Mouse (Mus musculus): ENCODE data around the gene Clcnka. TPM values are rescaled to one million over a fixed set of nuclear protein-coding genes. Genes with fewer than 3 reads are reported as not detected.
A peak's percentile ranks its signal among the peaks of the same experiment; 100 is the strongest.

The Clcnka gene
- polyA plus RNA-seq, 1 experiment from 2014 or later: 0.65 TPM

DNA sequence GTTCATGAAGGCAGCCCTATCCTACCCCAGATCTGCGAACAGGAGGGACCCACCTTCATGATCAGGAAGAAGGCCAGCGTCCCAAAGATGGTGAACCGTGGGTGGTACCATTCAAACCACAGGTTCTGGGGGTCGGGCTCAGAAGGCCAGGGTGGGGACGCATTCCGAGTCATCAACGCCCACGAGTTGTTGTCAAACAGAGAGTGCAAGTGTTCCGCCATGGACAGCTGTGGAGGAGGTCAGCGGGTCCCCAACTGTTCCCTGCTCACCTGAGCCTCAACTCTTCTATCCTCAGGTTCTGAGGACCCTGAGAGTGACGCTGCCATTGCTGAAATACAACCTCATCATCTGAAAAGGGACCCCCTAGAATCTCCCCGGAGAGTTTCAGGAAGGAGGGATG is 7.2 kb downstream of the Clcnka start:
- WGBS: 82% methylated on average over 12 of the region's 12 CpGs
- no peaks in the 10 kb centered on the region for H3K36me3 ChIP-seq
- no peak overlapping the region for H3K27ac ChIP-seq (replicated peaks)

DNA sequence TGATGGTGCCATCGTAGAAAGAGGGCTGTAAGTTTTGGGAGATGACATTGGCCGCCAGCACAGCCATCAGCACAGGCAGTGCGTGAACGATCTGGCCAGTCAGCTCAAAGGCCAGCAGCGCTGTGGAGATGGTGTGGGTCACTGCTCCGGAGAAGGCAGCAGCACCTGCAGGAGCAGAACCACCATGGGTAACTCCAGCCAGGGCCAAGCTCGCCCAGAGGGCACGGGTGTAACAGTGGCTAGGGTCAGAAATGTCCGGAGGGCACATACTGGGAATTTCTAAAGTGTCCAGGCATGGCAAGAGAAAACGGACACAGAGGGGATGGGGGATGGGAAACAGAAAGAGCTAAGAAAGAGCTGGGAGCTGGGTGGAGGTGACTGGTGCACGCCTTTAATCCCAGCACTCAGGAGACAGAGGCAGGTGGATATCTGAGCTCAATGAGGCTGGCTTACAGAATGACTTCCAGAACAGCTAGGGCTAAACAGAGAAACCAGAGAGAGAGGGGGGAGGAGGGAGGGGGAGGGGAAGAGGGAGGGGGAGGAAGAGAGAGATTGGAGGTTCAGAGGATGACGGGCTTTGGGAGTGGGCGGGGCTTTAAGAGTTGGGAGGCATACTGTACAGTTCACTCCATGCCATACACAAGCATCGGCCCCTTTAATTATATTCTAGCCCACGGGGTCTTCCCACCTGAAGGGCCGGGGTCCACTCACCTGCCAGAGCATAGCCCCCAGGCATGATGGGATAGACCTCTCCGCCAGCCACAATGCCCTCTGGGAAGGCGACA is 9.0 kb downstream of the Clcnka start:
- Histone ChIP-seq H3K27me3 (peaks cover 4% of the 10 kb centered on the region; the same call in 1 of the 2 replicates), H3K4me1 (replicated peaks) (no peaks in the 10 kb centered on the region), H3K36me3 (no peaks in the 10 kb centered on the region), H3K27ac (replicated peaks) (no peak overlapping the region), H3K9me3 (no peaks in the 10 kb centered on the region), H3K9ac (no peak overlapping the region), H3K4me3 (no peak overlapping the region), H3K4me2 (no peak overlapping the region)
- no peak for ATAC-seq (ENCODE audit: low FRiP score, low read depth)
- 75% methylated on average over 18 of the region's 18 CpGs for WGBS

More for the DNA sequence above, 7.2 kb downstream of the Clcnka start:
- H3K4me2 ChIP-seq: no peak overlapping the region
- no peaks in the 10 kb centered on the region for H3K9me3 ChIP-seq
- H3K9ac ChIP-seq: no peak overlapping the region
- H3K4me1 ChIP-seq (replicated peaks): no peaks in the 10 kb centered on the region
- no peak overlapping the region for H3K4me3 ChIP-seq
- no peak for ATAC-seq (ENCODE audit: low FRiP score, low read depth)
- 0 out of 2 replicates have a peak, but pooled peaks cover 7% of the 10 kb centered on the region for H3K27me3 ChIP-seq

DNA sequence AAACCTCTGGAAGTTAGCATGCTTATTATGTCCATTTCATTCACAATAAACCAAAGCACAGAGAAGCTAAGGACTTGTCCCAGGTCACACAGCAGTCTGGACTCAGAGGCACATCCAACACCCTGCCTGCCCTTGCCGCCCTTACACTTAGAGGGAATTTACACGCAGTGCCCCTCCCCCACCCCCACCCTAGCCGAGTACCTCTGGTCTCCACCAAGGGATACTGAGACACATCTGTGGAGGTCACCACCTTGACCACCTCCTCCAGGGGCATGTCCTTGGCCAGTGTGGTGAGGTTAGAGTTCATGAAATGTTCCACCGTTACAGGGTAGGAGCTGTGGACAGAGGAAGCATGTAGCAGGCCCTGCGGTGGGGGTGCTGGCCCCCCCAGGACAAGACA is 10.6 kb downstream of the Clcnka start:
- no peak overlapping the region for H3K9ac ChIP-seq
- WGBS: 73% methylated on average over 5 of the region's 5 CpGs
- no peak overlapping the region for H3K4me3 ChIP-seq
- ATAC-seq (ENCODE audit: low FRiP score, low read depth): no peak
- no peaks in the 10 kb centered on the region for H3K9me3 ChIP-seq
- no peak overlapping the region for H3K27ac ChIP-seq (replicated peaks)
- no peak overlapping the region for H3K4me2 ChIP-seq
- peaks cover 20% of the 10 kb centered on the region for H3K27me3 ChIP-seq
- H3K36me3 ChIP-seq: no peaks in the 10 kb centered on the region
- no peaks in the 10 kb centered on the region for H3K4me1 ChIP-seq (replicated peaks)

DNA sequence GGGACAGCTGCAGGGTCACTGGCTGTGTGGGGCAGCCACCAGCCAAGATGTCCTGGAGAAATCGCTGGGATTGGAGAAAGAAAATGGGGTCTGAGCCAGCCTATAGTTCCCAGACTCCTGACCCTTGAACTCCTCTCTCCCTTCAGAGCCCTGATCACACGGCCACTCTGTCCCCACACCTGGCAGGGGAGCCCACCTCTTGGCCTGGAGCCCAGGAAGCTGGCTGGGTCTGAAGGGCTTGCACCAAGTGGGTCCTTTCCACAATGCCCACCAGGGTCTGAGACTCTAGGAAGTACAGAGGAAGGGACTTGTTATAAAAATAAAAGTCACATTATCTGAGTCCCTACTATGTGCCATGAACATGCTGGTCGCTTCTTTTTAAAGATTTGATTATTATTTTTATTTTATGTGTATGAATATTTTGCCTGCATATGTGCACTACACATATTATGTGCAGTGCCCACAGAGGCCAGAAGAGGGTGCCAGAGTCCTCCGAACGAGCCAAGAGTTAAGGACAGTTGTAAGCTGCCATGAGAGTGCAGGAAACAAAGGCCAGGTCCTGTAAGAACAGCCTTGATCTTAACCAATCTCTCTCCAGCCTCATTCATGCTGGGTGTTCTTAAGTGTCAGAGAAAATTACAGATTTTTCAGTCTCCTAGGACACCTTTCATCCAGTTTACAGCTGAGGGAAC is 11.3 kb downstream of the Clcnka start:
- Histone ChIP-seq H3K27me3 (peaks cover 26% of the 10 kb centered on the region), H3K4me2 (no peak overlapping the region), H3K4me3 (no peak overlapping the region), H3K36me3 (no peaks in the 10 kb centered on the region), H3K27ac (replicated peaks) (no peak overlapping the region), H3K4me1 (replicated peaks) (peaks cover 4% of the 10 kb centered on the region; the same call in 1 of the 2 replicates), H3K9ac (no peak overlapping the region), H3K9me3 (no peaks in the 10 kb centered on the region)
- WGBS: 18% methylated on average over 5 of the region's 5 CpGs
- no peak for ATAC-seq (ENCODE audit: low FRiP score, low read depth)

DNA sequence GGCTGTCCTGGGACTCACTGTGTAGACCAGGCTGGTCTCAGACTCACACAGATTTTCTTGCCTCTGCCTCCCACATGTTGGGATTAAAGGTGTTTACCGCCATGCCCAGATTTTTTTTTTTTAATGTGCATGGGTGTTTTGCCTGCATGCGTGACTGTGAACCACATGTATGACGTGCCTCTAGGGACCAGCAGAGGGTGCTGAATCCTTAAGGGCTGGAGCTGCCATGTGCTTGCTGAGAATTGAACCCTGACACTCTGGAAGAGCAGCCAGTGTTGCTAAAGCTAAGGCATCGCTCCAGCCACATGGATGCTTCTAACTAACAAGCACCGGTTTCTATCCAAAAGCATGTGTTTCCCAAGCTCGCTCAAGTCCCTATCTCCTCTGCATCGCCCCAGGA is 12.4 kb downstream of the Clcnka start:
- Histone ChIP-seq H3K4me3 (no peak overlapping the region), H3K36me3 (no peaks in the 10 kb centered on the region), H3K4me2 (no peak overlapping the region), H3K27ac (replicated peaks) (no peak overlapping the region), H3K4me1 (replicated peaks) (peaks cover 6% of the 10 kb centered on the region; the same call in 1 of the 2 replicates), H3K9me3 (no peaks in the 10 kb centered on the region), H3K27me3 (peaks cover 36% of the 10 kb centered on the region), H3K9ac (no peak overlapping the region)
- ATAC-seq (ENCODE audit: low FRiP score, low read depth): no peak
- 75% methylated on average over 7 of the region's 7 CpGs for WGBS

DNA sequence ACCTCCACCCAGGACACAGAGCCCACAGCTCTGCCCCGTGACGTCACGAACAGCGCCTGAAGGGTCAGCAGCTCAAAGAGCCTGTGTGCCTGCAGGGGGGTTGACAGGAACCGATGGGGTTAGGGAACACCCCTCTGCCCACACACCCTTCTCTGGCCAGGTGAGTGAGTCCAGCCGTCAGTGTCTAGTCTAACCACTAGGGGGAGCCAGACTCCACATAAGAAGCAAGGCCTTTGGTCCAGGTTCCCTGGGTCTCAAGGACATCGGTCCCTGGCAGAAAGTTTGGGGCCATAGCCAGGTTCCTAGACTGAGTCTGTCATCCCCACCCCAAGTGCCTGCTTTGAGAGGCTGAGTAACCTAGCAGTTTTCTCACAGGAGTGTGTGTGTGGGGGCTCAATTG is 13.2 kb downstream of the Clcnka start:
- H3K36me3 ChIP-seq: no peaks in the 10 kb centered on the region
- H3K9ac ChIP-seq: no peak overlapping the region
- 0% methylated on average over 7 of the region's 7 CpGs for WGBS
- H3K4me2 ChIP-seq: no peak overlapping the region
- H3K27ac ChIP-seq (replicated peaks): no peak overlapping the region
- peaks cover 45% of the 10 kb centered on the region for H3K27me3 ChIP-seq
- H3K4me1 ChIP-seq (replicated peaks): peaks cover 6% of the 10 kb centered on the region; the same call in 1 of the 2 replicates
- H3K9me3 ChIP-seq: no peaks in the 10 kb centered on the region
- ATAC-seq (ENCODE audit: low FRiP score, low read depth): no peak
- H3K4me3 ChIP-seq: no peak overlapping the region

DNA sequence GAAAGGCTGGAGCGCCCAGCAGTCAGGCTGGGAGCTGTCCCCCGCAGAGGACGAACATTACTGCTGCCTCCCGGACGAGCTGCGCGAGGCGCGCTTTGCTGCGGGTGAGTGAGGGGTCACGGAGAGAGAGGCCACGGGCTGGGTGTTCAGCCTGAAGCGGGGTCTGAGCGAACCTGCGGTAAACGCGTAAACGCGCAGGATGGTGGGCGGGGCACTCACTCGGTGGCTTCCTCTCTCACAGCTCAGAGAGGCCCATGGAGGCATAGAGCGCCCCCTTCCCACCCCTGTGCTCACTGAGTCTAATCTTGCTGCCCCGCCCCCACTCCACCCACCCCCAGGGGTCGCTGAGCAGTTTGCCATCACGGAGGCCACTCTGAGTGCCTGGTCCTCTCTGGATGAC is 16.1 kb downstream of the Clcnka start:
- ATAC-seq (ENCODE audit: low FRiP score, low read depth): no peak
- Histone ChIP-seq H3K9me3 (no peaks in the 10 kb centered on the region), H3K4me3 (peak overlapping the region; percentile 17), H3K9ac (no peak overlapping the region), H3K36me3 (no peaks in the 10 kb centered on the region), H3K4me2 (peak overlapping the region; percentile 46), H3K27me3 (peaks cover 46% of the 10 kb centered on the region), H3K27ac (replicated peaks) (no peak overlapping the region), H3K4me1 (replicated peaks) (peaks cover 6% of the 10 kb centered on the region; the same call in 1 of the 2 replicates)
- 3% methylated on average over 21 of the region's 25 CpGs for WGBS

DNA sequence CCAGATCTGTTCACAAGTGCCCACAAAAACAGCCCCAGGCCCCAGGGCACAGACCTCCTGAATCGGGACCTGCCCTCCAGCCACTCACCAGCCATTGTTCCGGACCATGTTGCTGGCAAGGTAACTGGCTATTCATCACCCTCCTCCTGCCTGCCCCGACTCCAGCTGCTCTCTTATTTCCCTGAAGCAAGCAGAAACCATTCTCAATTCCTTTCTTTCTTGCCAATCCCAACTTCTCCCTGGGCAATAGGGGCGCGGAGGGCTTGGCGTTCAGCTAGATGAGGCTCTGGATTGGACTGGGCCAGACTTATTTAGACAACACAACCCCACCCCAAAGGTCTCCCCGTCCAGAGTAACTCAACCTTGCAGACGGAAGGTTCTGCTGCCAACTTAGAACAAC is 18.9 kb downstream of the Clcnka start:
- Histone ChIP-seq H3K27me3 (peaks cover 43% of the 10 kb centered on the region), H3K4me1 (replicated peaks) (peaks cover 6% of the 10 kb centered on the region; the same call in 1 of the 2 replicates), H3K36me3 (no peaks in the 10 kb centered on the region), H3K4me3 (no peak overlapping the region), H3K27ac (replicated peaks) (no peak overlapping the region), H3K9me3 (no peaks in the 10 kb centered on the region), H3K4me2 (no peak overlapping the region), H3K9ac (no peak overlapping the region)
- no peak for ATAC-seq (ENCODE audit: low FRiP score, low read depth)
- WGBS: 41% methylated on average over 8 of the region's 8 CpGs

DNA sequence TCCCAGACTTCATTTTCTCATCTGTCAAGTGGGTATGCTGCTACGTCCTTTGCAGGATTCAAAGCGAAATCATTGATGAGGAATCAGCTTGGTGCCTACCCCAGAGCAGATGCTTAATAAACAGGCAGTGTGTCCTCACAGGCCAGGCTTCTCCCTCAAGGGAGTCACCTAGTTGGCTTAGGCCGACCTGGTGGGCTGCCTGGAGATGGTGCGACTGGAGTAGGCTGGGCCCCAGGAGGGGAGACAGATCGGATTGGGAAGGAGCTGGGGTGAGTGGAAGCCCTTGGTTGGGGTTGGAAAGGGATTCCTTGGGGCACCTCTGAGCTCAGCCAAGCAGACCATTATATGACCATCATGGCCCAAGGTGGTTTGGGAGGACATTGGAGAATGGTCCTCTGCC is 26.1 kb downstream of the Clcnka start:
- 93% methylated on average over 5 of the region's 5 CpGs for WGBS
- Histone ChIP-seq H3K4me3 (no peak overlapping the region), H3K4me2 (no peak overlapping the region), H3K4me1 (replicated peaks) (peaks cover 13% of the 10 kb centered on the region), H3K27ac (replicated peaks) (no peak overlapping the region), H3K36me3 (no peaks in the 10 kb centered on the region), H3K9ac (no peak overlapping the region), H3K9me3 (no peaks in the 10 kb centered on the region), H3K27me3 (no peaks in the 10 kb centered on the region)
- ATAC-seq (ENCODE audit: low FRiP score, low read depth): no peak

DNA sequence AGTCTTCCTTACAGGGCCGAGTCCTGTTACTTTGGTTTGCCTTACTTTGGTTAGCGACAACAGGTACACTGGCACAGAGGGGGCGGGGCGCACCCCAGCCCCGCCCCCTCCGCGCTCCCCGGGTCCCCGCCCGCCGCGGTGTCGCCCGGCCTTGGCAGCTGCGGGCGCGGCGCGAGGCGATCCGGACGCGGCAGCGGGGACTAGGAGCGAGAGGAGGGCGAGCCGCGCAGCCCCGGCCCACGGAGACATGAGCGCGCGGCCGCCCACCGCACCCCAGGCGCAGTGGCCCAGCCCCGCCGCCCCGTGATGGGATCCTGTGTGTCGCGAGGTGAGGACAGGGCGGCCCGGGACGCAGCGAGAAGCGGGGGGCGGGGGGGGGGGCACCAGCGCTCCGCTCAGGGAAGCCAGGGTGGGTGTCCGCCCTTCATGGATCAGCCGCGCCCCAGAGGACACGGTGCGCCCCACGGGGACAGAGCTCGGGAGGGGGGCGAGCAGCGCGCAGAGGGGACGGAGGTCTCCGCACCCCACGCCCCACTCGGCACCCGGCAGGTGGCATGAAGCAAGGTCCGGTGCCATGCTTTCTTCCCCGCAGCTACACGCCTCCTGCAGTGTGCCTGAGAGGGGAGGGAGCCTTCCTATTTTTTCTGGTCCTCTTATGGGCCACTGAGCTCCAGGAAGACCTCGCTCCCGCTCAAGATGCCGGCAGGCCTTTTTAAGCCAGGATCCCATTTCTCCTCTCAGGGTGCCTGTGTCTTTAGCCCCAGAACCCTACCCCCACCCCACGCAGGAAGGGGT is 30.3 kb downstream of the Clcnka start, which contains the start of gene Fam131c:
Fam131c (plus strand) TSS at position 224 of the 795 bp plus-strand sequence.
- H3K4me2 ChIP-seq: peak within 1 kb of the TSS; percentile 94
- H3K27me3 ChIP-seq: peaks cover 29% of the 10 kb centered on the region
- no peaks in the 10 kb centered on the region for H3K9me3 ChIP-seq
- peaks cover 13% of the 10 kb centered on the region for H3K4me1 ChIP-seq (replicated peaks)
- peak within 1 kb of the TSS; percentile 66 for H3K4me3 ChIP-seq
- WGBS: under 1% methylated on average over 55 of the region's 71 CpGs
- peak; percentile 39; the same call in 1 of the 2 replicates for ATAC-seq (ENCODE audit: low FRiP score, low read depth)
- no peaks in the 10 kb centered on the region for H3K36me3 ChIP-seq
- peak within 1 kb of the TSS; percentile 64 for H3K9ac ChIP-seq
- H3K27ac ChIP-seq (replicated peaks): no peak within 1 kb of the TSS

DNA sequence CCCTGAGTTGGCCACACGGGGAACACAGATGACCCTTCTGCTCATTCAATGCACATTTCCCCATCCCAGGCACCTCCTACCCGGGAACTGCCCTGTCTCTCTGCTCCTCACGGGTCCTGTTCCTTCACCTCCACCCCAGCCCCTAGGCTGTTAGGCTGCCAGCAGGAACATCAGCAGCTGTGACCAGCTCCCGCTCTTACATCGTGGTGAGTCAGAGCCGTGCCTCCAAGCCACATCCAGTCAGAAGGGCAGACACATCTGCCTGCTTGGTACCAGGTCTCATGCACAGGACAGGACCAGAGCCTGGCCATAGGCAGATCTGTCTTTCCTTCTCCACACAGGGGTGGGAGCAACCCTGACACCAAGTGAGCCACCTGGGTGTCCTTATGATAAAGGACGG is 32.6 kb downstream of the Clcnka start:
- H3K9me3 ChIP-seq: no peaks in the 10 kb centered on the region
- H3K4me3 ChIP-seq: no peak overlapping the region
- no peak for ATAC-seq (ENCODE audit: low FRiP score, low read depth)
- H3K27me3 ChIP-seq: peaks cover 29% of the 10 kb centered on the region
- H3K36me3 ChIP-seq: no peaks in the 10 kb centered on the region
- no peak overlapping the region for H3K27ac ChIP-seq (replicated peaks)
- H3K9ac ChIP-seq: no peak overlapping the region
- H3K4me1 ChIP-seq (replicated peaks): peaks cover 13% of the 10 kb centered on the region
- no peak overlapping the region for H3K4me2 ChIP-seq
- WGBS: 49% methylated on average over 7 of the region's 7 CpGs

DNA sequence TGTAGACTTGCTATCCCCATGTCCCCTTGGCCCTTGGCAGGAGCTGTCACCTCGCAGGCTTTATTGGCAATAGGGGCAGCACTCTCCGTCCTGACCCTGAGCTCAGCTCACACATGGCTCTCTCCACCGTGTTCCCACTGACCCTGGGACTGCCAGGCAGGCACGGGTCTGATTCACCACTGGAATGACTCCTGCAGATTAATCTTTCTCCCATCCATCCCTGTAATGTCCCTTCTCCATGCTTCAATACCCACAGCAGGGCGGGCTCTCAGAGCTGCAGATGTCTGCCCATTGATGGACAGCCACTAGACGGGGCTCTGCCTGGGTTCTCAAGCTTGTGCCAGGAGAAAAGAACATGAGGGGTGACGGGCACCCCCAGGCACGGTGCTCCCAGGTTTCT is 33.4 kb downstream of the Clcnka start:
- H3K4me1 ChIP-seq (replicated peaks): peaks cover 13% of the 10 kb centered on the region
- no peak overlapping the region for H3K9ac ChIP-seq
- no peak overlapping the region for H3K4me3 ChIP-seq
- no peak for ATAC-seq (ENCODE audit: low FRiP score, low read depth)
- H3K27ac ChIP-seq (replicated peaks): no peak overlapping the region
- 58% methylated on average over 8 of the region's 8 CpGs for WGBS
- no peaks in the 10 kb centered on the region for H3K9me3 ChIP-seq
- H3K4me2 ChIP-seq: no peak overlapping the region
- H3K36me3 ChIP-seq: no peaks in the 10 kb centered on the region
- H3K27me3 ChIP-seq: peaks cover 29% of the 10 kb centered on the region

All from hindbrain, embryonic 15.5 days (tissue).